Mouse (Mus musculus): ENCODE results near the gene Fes. TPM values are rescaled to one million over a fixed set of nuclear protein-coding genes. Genes with fewer than 3 reads are reported as not detected.

Gene Fes
- polyA plus RNA-seq (2014; fragmentation: Nextera tagmentation; extraction: Ambion mirVana) = 8.0 and 10.1 TPM in 2 replicates

DNA sequence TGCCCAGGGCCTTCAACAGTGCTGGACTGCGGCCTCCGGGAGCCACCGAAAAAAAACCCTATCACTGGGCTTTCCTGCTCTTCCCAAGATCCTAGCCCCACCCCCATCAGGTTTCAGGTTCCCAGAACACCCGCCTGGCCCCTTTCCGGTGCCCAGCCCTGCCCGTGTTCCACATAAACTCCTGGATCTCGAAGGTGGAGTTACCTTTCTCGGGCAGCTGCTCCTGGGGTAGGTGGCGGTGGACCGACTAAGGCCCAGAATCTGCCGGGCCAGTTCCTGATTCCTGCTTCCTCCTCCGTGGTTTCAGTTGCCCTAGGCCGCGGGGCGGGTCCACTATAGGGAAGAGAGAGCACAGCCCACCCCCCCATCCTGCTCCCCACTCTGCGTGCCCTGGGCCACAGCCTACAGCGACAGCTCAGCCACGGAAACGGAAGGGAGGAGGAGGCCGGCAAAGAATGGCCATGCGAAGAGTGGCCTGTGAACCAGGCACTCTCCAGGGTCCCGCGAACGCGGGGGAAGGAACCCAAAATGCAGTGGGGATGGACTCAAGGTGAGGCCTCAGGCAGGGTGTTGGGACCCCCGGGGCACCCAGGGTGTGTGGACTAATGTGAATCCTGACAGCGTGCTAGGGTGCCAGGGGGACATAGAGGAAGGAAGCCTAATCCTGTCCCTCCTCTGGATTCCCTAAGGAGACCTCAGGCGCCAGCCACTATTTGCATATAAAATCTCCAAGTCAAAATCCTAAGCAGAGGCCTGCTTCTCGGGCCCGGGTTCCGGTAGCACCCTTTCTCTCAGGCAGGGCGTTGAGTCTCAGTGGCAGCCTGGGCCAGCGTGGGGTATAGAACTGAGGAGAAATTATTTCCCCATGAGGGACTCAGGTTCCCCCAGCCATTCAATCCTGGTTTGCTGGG, at the start of gene Fes:
TSS of gene Fes (minus strand) at position 314 of the 911 bp plus-strand sequence.
- Histone ChIP-seq H3K9ac (ENCODE audit: low read length) (peak within 1 kb of the TSS; percentile 43), H3K27ac (ENCODE audit: low read depth) (peak within 1 kb of the TSS; percentile 35; the same call in 1 of the 2 replicates), H3K4me1 (replicated peaks; ENCODE audit: control insufficient read depth, insufficient read depth, low read length) (no peaks in the 10 kb centered on the region), H3K9me3 (ENCODE audit: control insufficient read depth, low read length) (no peaks in the 10 kb centered on the region), H3K36me3 (ENCODE audit: control insufficient read depth, insufficient read depth, low read length) (peaks cover 29% of the 10 kb centered on the region), H3K4me2 (ENCODE audit: low read length) (peak within 1 kb of the TSS; percentile 46), H3K27me3 (replicated peaks; ENCODE audit: control insufficient read depth, insufficient read depth, low read length) (no peaks in the 10 kb centered on the region), H3K4me3 (ENCODE audit: low read depth, low read length) (peak within 1 kb of the TSS; percentile 16)
- 15% methylated on average over 33 of the region's 33 CpGs for WGBS
- ATAC-seq (replicated peaks; ENCODE audit: low FRiP score, low TSS enrichment, low read depth) = no peak
- DNase-seq (ENCODE audit: low spot score) = peak; percentile 72

DNA sequence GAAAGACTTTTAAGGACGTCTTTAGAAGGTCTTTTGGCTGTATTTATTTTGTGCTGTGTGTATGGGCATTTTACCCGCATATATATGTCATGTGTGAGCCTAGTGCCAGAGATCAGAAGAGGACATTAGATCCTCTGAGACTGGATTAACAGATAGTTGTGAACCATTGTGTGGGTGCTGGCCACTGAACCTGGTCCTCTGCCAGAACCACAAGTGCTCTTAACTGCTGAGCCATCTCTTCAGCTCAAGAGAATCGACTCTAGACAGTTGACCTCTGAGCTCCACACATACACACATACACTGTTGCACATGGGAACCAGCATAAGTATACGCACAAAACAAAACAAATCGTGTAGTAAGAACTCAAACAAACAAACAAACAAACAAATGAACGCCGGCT, 48.8 kb upstream of the Fes start:
- no peak for ATAC-seq (replicated peaks; ENCODE audit: low FRiP score, low TSS enrichment, low read depth)
- Histone ChIP-seq H3K4me1 (replicated peaks; ENCODE audit: control insufficient read depth, insufficient read depth, low read length) (peaks cover 7% of the 10 kb centered on the region; the same call in 1 of the 2 replicates), H3K4me2 (ENCODE audit: low read length) (no peak overlapping the region), H3K9ac (ENCODE audit: low read length) (no peak overlapping the region), H3K27me3 (replicated peaks; ENCODE audit: control insufficient read depth, insufficient read depth, low read length) (no peaks in the 10 kb centered on the region), H3K4me3 (ENCODE audit: low read depth, low read length) (no peak overlapping the region), H3K36me3 (ENCODE audit: control insufficient read depth, insufficient read depth, low read length) (no peaks in the 10 kb centered on the region), H3K9me3 (ENCODE audit: control insufficient read depth, low read length) (no peaks in the 10 kb centered on the region), H3K27ac (ENCODE audit: low read depth) (no peak overlapping the region)
- 81% methylated on average over 7 of the region's 7 CpGs for WGBS
- DNase-seq (ENCODE audit: low spot score) = no peak

GRCm38 (mm10) chr7:80435594-80435993, 47.8 kb upstream of the Fes start:
- Histone ChIP-seq H3K27me3 (replicated peaks; ENCODE audit: control insufficient read depth, insufficient read depth, low read length) (no peaks in the 10 kb centered on the region), H3K4me3 (ENCODE audit: low read depth, low read length) (no peak overlapping the region), H3K4me2 (ENCODE audit: low read length) (no peak overlapping the region), H3K36me3 (ENCODE audit: control insufficient read depth, insufficient read depth, low read length) (no peaks in the 10 kb centered on the region), H3K4me1 (replicated peaks; ENCODE audit: control insufficient read depth, insufficient read depth, low read length) (peaks cover 7% of the 10 kb centered on the region; the same call in 1 of the 2 replicates), H3K9ac (ENCODE audit: low read length) (no peak overlapping the region), H3K9me3 (ENCODE audit: control insufficient read depth, low read length) (no peaks in the 10 kb centered on the region), H3K27ac (ENCODE audit: low read depth) (no peak overlapping the region)
- ATAC-seq (replicated peaks; ENCODE audit: low FRiP score, low TSS enrichment, low read depth) = no peak
- DNase-seq (ENCODE audit: low spot score) = no peak
- WGBS = 45% methylated on average over 3 of the region's 3 CpGs

DNA sequence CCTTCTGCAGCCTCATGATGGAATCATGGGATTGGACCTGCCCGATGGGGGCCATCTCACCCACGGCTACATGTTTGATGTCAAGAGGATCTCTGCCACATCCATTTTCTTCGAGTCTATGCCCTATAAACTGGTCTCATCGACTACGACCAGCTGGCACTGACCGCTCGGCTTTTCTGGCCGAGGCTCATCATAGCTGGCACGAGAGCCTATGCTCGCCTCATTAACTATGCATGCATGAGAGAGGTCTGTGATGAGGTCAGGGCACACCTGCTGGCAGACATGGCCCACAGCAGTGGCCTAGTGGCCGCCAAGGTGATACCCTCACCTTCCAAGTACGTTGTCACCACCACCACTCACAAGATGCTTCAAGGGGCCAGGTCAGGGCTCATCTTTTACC, 41.9 kb upstream of the Fes start:
- Histone ChIP-seq H3K27me3 (replicated peaks; ENCODE audit: control insufficient read depth, insufficient read depth, low read length) (no peaks in the 10 kb centered on the region), H3K4me2 (ENCODE audit: low read length) (no peak overlapping the region), H3K9me3 (ENCODE audit: control insufficient read depth, low read length) (no peaks in the 10 kb centered on the region), H3K4me3 (ENCODE audit: low read depth, low read length) (no peak overlapping the region), H3K27ac (ENCODE audit: low read depth) (no peak overlapping the region), H3K36me3 (ENCODE audit: control insufficient read depth, insufficient read depth, low read length) (no peaks in the 10 kb centered on the region), H3K4me1 (replicated peaks; ENCODE audit: control insufficient read depth, insufficient read depth, low read length) (no peaks in the 10 kb centered on the region), H3K9ac (ENCODE audit: low read length) (no peak overlapping the region)
- 87% methylated on average over 12 of the region's 12 CpGs for WGBS
- ATAC-seq (replicated peaks; ENCODE audit: low FRiP score, low TSS enrichment, low read depth) = no peak
- DNase-seq (ENCODE audit: low spot score) = no peak

DNA sequence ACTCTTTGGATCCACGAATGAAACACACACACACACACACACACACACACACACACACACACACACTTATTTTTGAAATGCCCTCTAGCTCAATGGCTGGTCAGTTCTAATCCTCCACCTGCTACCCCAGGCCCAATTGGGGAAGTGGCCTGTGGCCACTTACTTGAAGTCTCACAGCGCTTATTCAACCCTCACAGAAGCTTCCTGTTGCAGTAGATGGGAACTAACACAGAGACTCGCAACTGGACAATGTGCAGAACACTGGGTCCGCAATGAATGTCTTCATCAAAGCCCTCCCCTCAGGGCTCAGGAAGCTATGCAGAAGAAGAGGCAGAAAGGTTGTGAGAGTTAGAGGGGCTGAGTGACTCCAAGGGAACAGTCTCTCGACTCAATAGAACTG, 40.0 kb upstream of the Fes start:
- H3K4me1 ChIP-seq (replicated peaks; ENCODE audit: control insufficient read depth, insufficient read depth, low read length) = peaks cover 4% of the 10 kb centered on the region
- 72% methylated on average over 5 of the region's 5 CpGs for WGBS
- no peaks in the 10 kb centered on the region for H3K36me3 ChIP-seq (ENCODE audit: control insufficient read depth, insufficient read depth, low read length)
- no peaks in the 10 kb centered on the region for H3K9me3 ChIP-seq (ENCODE audit: control insufficient read depth, low read length)
- H3K27me3 ChIP-seq (replicated peaks; ENCODE audit: control insufficient read depth, insufficient read depth, low read length) = no peaks in the 10 kb centered on the region
- H3K27ac ChIP-seq (ENCODE audit: low read depth) = no peak overlapping the region
- no peak overlapping the region for H3K4me3 ChIP-seq (ENCODE audit: low read depth, low read length)
- no peak overlapping the region for H3K9ac ChIP-seq (ENCODE audit: low read length)
- no peak for DNase-seq (ENCODE audit: low spot score)
- ATAC-seq (replicated peaks; ENCODE audit: low FRiP score, low TSS enrichment, low read depth) = no peak
- no peak overlapping the region for H3K4me2 ChIP-seq (ENCODE audit: low read length)

DNA sequence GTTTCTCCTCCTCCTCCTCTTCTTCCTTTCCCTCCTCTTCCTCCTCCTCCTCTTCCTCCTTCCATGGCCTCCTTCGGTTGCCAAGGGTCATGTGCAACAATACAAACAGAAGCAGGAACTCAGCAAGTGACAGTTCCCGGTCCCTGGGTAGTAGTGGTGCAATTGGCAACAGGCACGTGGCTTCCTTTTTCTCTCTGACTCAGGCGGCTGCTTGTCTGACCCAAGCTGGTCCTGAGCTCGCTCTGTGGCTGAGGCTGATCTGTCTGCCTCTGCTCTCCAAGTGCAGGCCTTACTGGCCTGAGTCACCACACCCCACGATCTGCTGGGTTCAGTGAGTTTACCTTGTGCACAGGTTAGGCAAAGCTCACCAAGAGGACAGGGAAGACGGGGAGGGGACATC, 38.6 kb upstream of the Fes start:
- Histone ChIP-seq H3K27ac (ENCODE audit: low read depth) (no peak overlapping the region), H3K9ac (ENCODE audit: low read length) (no peak overlapping the region), H3K27me3 (replicated peaks; ENCODE audit: control insufficient read depth, insufficient read depth, low read length) (no peaks in the 10 kb centered on the region), H3K4me2 (ENCODE audit: low read length) (no peak overlapping the region), H3K4me1 (replicated peaks; ENCODE audit: control insufficient read depth, insufficient read depth, low read length) (peaks cover 5% of the 10 kb centered on the region), H3K9me3 (ENCODE audit: control insufficient read depth, low read length) (no peaks in the 10 kb centered on the region), H3K4me3 (ENCODE audit: low read depth, low read length) (no peak overlapping the region), H3K36me3 (ENCODE audit: control insufficient read depth, insufficient read depth, low read length) (no peaks in the 10 kb centered on the region)
- WGBS = 71% methylated on average over 7 of the region's 7 CpGs
- no peak for ATAC-seq (replicated peaks; ENCODE audit: low FRiP score, low TSS enrichment, low read depth)
- DNase-seq (ENCODE audit: low spot score) = no peak

GRCm38 (mm10) chr7:80424722-80425121, 37.0 kb upstream of the Fes start:
- DNase-seq (ENCODE audit: low spot score) (no peak), ATAC-seq (replicated peaks; ENCODE audit: low FRiP score, low TSS enrichment, low read depth) (no peak)
- 80% methylated on average over 6 of the region's 6 CpGs for WGBS
- Histone ChIP-seq H3K9ac (ENCODE audit: low read length) (no peak overlapping the region), H3K27ac (ENCODE audit: low read depth) (no peak overlapping the region), H3K27me3 (replicated peaks; ENCODE audit: control insufficient read depth, insufficient read depth, low read length) (no peaks in the 10 kb centered on the region), H3K36me3 (ENCODE audit: control insufficient read depth, insufficient read depth, low read length) (no peaks in the 10 kb centered on the region), H3K4me3 (ENCODE audit: low read depth, low read length) (no peak overlapping the region), H3K4me2 (ENCODE audit: low read length) (no peak overlapping the region), H3K9me3 (ENCODE audit: control insufficient read depth, low read length) (no peaks in the 10 kb centered on the region), H3K4me1 (replicated peaks; ENCODE audit: control insufficient read depth, insufficient read depth, low read length) (peaks cover 5% of the 10 kb centered on the region)

- Histone ChIP-seq H3K9me3 (ENCODE audit: control insufficient read depth, low read length) (no peaks in the 10 kb centered on the region), H3K36me3 (ENCODE audit: control insufficient read depth, insufficient read depth, low read length) (no peaks in the 10 kb centered on the region), H3K4me1 (replicated peaks; ENCODE audit: control insufficient read depth, insufficient read depth, low read length) (peaks cover 5% of the 10 kb centered on the region), H3K27me3 (replicated peaks; ENCODE audit: control insufficient read depth, insufficient read depth, low read length) (no peaks in the 10 kb centered on the region), H3K27ac (ENCODE audit: low read depth) (no peak overlapping the region), H3K4me3 (ENCODE audit: low read depth, low read length) (no peak overlapping the region), H3K9ac (ENCODE audit: low read length) (no peak overlapping the region), H3K4me2 (ENCODE audit: low read length) (peak overlapping the region; percentile 42)
- ATAC-seq (replicated peaks; ENCODE audit: low FRiP score, low TSS enrichment, low read depth) (0 out of 2 replicates have a peak, but pooled peaks have one; percentile 23), DNase-seq (ENCODE audit: low spot score) (no peak)
- 18% methylated on average over 20 of the region's 20 CpGs for WGBS
Observed at GRCm38 (mm10) chr7:80422759-80423480, 35.2 kb upstream of the Fes start.

Data from intestine, embryonic 14.5 days (tissue).